Mouse (Mus musculus) right cerebral cortex, postnatal 14 days (tissue): ENCODE measurements at regions not wholly inside any gene's neighbourhood (a gene's known extent, or its start where the extent isn't known, plus 50 kb on each side); places are given as distances from the start of the nearest gene placed in this dataset.

ENCODE experiments used
- DNase-seq: peaks from one replicate; pipeline ENCODE4 v3.0.0; 2022

DNA sequence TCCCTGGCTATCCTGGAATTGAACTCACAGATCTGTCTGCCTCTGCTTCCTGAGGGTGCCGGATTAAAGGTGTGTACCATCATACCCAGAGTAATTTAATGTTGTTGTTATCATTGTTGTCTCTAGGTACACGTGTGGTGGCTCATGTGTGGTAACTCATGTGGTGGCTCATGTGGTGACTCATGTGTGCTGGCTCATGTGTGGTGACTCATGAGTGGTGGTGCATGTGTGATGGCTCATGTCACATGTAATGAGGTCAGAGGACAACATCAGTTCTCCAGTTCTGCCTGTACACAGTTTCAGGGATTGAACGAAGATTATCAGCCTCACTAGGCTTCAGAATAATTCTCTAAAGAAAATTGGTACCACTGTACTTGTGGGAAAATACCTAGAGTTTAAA, 80.2 kb downstream of the Zfp36l2 start:
- no peak for DNase-seq

GRCm38 (mm10) chr17:84104242-84104641, 83.5 kb downstream of the Zfp36l2 start:
- no peak for DNase-seq

- DNase-seq: no peak
Measured at GRCm38 (mm10) chr17:84103344-84103743, 84.4 kb downstream of the Zfp36l2 start.

DNA sequence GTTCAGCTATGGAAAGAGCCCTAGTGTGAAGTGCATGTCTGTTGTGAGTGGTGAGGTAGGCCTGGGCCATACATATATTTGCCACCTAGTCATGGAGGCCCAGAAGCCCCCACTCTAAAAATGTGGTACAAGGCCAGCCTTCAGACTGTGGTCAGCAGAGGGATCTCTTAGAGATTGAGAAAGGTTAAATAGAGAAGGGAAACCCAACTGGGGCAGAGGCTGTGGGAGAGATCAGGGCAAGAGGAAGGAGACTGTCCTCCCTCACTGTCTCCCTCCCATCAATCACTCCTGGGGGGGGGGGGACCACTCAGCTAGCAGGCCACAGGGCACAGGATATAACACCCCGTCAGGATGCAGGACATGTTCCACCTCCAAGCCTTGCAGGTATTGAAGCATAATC, 86.1 kb downstream of the Zfp36l2 start:
- DNase-seq: no peak

- DNase-seq: no peak
Measured at GRCm38 (mm10) chr17:84100523-84100922, 87.2 kb downstream of the Zfp36l2 start.

DNA sequence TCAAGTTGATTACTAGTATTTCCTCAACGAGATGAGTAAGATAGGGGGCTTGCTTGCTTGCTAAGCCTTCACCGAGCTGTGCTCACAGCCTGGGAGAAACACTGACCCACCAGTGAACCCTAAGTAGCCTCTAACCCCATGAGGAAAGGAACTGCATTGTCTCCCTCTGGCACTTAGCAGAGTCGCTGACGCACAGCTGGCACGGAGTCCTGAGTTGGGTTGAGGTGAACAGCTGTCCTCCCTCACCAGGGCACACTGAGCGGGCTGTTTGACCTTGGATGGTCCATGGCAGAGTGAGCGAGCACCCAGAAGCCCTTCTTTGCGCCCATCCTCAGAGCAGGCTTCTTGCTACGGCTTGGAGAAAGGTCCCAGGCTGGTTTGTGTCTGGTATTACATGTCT, 88.0 kb downstream of the Zfp36l2 start:
- no peak for DNase-seq

- no peak for DNase-seq
Measured at GRCm38 (mm10) chr17:84097871-84098430, 89.8 kb downstream of the Zfp36l2 start.

- no peak for DNase-seq
Measured at GRCm38 (mm10) chr17:84097286-84097685, 90.5 kb downstream of the Zfp36l2 start.

GRCm38 (mm10) chr17:84096345-84097260, 91.1 kb downstream of the Zfp36l2 start:
- peak; percentile 66 for DNase-seq

DNA sequence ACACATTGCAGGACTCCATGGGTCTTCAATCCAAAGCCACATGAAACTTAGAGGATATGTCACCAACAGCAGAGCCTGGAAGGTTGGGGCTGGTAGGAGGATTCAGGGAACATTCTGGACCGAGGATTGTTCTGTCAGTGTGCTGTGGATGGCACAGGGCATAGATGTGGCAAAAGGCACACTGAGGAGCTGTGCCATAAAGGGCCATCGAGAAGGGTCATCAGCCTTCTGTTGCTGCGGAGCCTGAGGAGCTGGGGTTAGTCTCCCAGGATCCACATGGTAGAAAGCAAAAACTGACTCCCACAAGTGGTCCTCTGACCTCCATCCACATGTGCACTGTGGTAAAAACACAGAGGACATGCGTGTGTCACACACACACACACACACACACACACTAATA, 91.9 kb downstream of the Zfp36l2 start:
- no peak for DNase-seq

GRCm38 (mm10) chr17:84095089-84095488, 92.7 kb downstream of the Zfp36l2 start:
- no peak for DNase-seq

DNA sequence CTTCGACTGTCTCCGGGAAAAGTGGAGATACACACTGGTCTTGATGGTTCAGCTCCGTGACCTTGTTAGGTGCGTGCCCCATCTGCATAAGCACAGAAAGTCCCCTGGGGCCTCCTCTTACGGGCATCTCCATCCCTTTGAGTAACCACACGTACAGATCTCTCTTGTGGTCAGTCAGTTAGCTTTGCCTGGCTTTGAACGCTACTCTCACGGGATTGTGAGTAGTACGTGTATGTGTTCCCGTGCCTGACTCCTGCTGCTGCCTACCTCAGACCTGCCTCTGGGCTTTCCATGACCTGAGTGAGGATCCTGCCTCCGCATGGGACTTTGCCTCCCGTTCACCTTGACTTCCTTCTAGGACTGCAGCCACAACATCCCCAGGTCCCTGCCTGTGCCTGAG, 101.4 kb downstream of the Zfp36l2 start:
- no peak for DNase-seq

- no peak for DNase-seq
Measured at GRCm38 (mm10) chr17:84085721-84086120, 102.0 kb downstream of the Zfp36l2 start.

DNA sequence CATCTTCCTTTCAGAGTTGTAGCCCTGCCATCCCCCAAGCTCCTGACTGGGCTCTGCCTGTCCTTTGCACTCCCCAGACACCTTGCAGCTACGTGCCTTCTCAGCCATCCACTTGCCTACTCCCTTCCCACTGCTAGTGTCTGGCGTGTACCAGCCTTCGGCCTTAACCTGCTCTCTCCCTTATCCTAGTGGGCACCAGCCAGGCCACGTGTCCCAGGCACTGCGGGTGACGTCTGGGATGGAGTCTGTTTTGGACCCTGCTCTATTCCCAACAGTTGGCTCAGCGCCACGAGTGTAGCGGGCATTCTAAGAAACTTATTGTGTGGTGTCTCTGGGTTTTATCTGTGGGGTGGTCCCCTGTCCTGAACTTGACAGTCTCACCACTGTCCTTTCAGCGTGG, 102.5 kb downstream of the Zfp36l2 start:
- DNase-seq: peak; percentile 38

- DNase-seq: no peak
Measured at GRCm38 (mm10) chr17:84083307-84084263, 104.2 kb downstream of the Zfp36l2 start.

- no peak for DNase-seq
Measured at GRCm38 (mm10) chr17:84082571-84082970, 105.2 kb downstream of the Zfp36l2 start.

DNA sequence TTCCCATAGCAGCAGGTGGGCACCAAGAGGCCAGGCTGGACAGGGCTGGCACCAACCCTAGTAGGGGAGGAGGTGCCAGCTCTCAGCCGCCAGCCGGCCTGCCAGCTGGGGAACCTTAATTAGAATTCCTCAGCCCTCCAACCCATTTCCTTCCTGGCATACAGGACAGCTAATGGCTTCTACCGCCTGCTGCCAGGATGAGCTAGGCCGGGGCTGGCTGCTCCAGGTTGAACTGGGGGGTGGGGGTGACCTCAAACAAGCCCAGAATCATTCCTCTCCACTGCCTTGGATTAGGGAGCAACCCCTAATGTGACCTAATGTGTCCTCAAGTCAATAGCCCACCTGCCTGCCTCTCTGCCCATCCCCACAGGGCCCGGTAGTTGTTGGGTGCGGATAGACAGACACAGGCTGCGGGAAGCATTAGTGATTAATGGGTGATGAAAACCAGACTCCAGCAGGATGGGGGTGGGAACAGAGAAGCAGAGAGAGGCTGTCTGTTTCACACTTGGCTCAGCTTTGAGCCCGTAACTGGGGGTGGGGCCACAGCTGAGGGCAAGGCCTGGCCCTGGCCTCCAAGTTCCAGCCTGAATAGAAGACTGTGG, 105.9 kb downstream of the Zfp36l2 start:
- DNase-seq: peak; percentile 43

GRCm38 (mm10) chr17:84075081-84075938, 112.4 kb downstream of the Zfp36l2 start:
- DNase-seq: no peak

DNA sequence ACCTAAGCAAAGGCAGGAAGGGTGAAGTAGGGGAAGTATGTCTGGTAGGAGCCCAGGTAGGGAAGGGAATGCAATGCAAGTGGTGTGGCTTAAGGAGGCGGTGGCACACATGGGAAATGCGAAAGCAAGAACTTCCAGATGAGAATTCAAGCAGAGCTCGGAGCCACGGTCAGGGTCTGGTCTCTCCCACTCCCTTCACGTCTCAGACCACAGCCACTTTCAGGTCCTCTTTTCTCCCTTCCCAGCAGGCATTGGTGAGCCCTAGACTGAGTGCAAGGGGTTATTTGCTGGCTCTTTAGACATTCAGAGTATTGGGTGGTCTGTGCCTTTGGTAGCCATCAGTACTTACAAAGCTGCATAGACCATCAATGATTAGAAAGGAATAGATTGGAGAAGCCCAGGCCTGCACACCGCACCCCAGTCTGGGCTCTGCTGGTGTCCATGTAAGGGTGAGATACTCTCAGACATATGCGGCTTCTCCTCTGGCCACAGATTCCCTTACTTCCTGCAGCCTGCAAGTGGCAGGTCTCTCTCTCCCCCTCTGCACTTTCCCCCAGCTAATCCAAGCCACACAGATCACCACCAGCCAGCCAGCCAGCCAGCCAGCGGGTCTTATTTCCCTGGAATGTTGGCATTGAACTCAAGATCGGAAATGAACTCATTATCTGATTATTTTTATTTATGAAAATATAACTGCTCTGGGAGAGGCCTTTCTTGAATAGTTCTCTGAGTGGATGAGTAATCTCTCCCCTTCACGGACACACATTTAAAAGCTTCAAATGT, 113.6 kb downstream of the Zfp36l2 start:
- DNase-seq: no peak

- DNase-seq: no peak
Measured at GRCm38 (mm10) chr17:84072426-84073030, 115.2 kb downstream of the Zfp36l2 start.

- DNase-seq: no peak
Measured at GRCm38 (mm10) chr17:84071855-84072254, 115.9 kb downstream of the Zfp36l2 start.
